Mouse (Mus musculus) kidney, postnatal 0 days (tissue): ENCODE data around the gene Zdhhc14. TPM values are rescaled to one million over a fixed set of nuclear protein-coding genes. Genes with fewer than 3 reads are reported as not detected.

Experiments
- ATAC-seq: fragments of 200-750 bp; cut with Nextera tagmentation; replicated peaks from 2 replicates; pipeline ENCODE4 v1.8.0; 2017; ENCODE audit warnings: low read depth, moderate number of reproducible peaks, moderate TSS enrichment, moderate library complexity; ENCODE audit not compliant: low FRiP score
- DNase-seq: peaks from one replicate; pipeline ENCODE4 v3.0.0-alpha.2; 2016; ENCODE audit warnings: low spot score
- H3K27ac ChIP-seq: fragments of 300-500 bp; sonication (generic); 2 replicates; pipeline ENCODE4 v1.5.1; 2014; ENCODE audit warnings: mild to moderate bottlenecking
- H3K27me3 ChIP-seq: fragments of 300-500 bp; sonication (generic); 2 replicates; pipeline ENCODE4 v1.6.1; 2014; ENCODE audit warnings: low read length, mixed read lengths; ENCODE audit not compliant: insufficient read depth
- H3K36me3 ChIP-seq: fragments of 300-500 bp; sonication (generic); 2 replicates; pipeline ENCODE4 v1.6.1; 2014; ENCODE audit warnings: low read length, mixed read lengths; ENCODE audit not compliant: insufficient read depth
- H3K4me1 ChIP-seq: fragments of 300-500 bp; sonication (generic); replicated peaks from 2 replicates; pipeline ENCODE4 v1.6.1; 2014; ENCODE audit warnings: antibody characterized with exemption, low read length, mixed read lengths; ENCODE audit not compliant: insufficient read depth
- H3K4me2 ChIP-seq: fragments of 300-500 bp; sonication (generic); 2 replicates; pipeline ENCODE4 v1.6.1; 2014; ENCODE audit warnings: mild to moderate bottlenecking, low read length, moderate library complexity, mixed read lengths
- H3K4me3 ChIP-seq: fragments of 300-500 bp; sonication (generic); replicated peaks from 2 replicates; pipeline ENCODE4 v1.5.1; 2014; ENCODE audit warnings: low read depth, low read length
- H3K9ac ChIP-seq: fragments of 300-500 bp; sonication (generic); 2 replicates; pipeline ENCODE4 v1.6.1; 2014; ENCODE audit warnings: low read depth, low read length
- H3K9me3 ChIP-seq: fragments of 300-500 bp; sonication (generic); replicated peaks from 2 replicates; pipeline ENCODE4 v1.6.1; 2016; ENCODE audit warnings: low read length, inconsistent platforms, mixed read lengths
- CTCF ChIP-seq: IDR thresholded peaks from 2 replicates; pipeline ENCODE4 v1.5.1; 2016; ENCODE audit warnings: antibody characterized with exemption, low read depth, mild to moderate bottlenecking, moderate library complexity
- WGBS: fragments of 180-500 bp; shearing (Covaris S2); extraction: QIAGEN DNeasy Blood & Tissue Kit; methylation state at CpG from one replicate; pipeline ENCODE4 v1.1.7; 2014; 5-methylcytosine and 5-hydroxymethylcytosine counted together
- polyA plus RNA-seq: library from polyadenylated mRNA; unstranded; fragments of >200 nt; fragmentation: Nextera tagmentation; extraction: Ambion mirVana; gene quantifications from 2 replicates; pipeline ENCODE4 v1.2.1, GENCODE M21; 2015

Gene Zdhhc14
- polyA plus RNA-seq, 1 experiment from 2014 or later = 5.3 TPM

DNA sequence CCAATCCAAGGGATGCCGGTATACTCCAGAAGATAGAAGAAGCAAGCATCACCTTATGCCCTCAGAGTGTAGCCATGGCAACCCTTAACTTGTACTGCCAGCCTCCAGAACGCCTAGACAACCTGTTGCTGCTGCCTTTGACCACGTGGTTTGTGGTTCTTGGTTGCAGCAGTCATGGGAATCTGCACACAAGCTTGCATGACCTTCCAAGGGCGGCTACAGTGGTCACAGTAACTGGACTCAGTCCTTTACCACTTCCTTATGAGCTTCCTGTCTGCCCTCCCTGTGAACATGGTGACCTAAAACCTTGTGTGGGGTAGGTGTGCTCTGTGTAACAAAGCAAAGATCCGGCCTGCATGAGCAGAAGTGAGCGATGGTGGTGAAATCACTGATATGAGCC is 109.6 kb downstream of the Zdhhc14 start:
- no peaks in the 10 kb centered on the region for H3K27me3 ChIP-seq
- no peak overlapping the region for H3K4me3 ChIP-seq
- H3K36me3 ChIP-seq = no peaks in the 10 kb centered on the region
- DNase-seq = no peak
- no peak overlapping the region for H3K9ac ChIP-seq
- TF ChIP-seq CTCF = no peak
- no peak for ATAC-seq
- H3K9me3 ChIP-seq = no peaks in the 10 kb centered on the region
- no peak overlapping the region for H3K4me2 ChIP-seq
- H3K4me1 ChIP-seq = peaks cover 16% of the 10 kb centered on the region
- H3K27ac ChIP-seq = no peak overlapping the region
- 71% methylated on average over 6 of the region's 6 CpGs for WGBS

DNA sequence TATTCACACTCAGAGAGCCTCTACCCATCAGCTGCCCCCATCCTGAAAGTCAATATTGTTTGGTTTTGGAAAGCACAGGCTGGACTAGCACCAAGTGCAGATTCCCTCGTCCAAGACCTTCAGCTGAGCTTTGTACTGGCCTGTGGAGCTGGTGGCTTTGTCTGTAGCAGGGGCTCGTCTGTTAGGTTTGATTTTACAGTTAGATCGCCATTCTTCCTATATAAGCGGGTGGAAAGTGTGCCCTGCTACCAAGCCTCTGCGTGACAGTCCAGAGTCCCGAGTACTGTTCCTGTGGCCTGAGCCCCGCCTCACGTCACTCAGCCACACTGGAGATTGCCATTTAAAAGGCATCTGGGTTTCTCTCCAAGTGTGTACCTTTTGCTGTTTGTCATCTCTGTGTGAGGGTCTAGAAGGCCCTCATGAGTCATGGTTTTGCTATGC is 113.8 kb downstream of the Zdhhc14 start:
- 67% methylated on average over 8 of the region's 8 CpGs for WGBS
- no peak overlapping the region for H3K4me2 ChIP-seq
- no peaks in the 10 kb centered on the region for H3K36me3 ChIP-seq
- 0 out of 2 replicates have a peak, but pooled peaks cover 3% of the 10 kb centered on the region for H3K4me1 ChIP-seq
- H3K27ac ChIP-seq = no peak overlapping the region
- DNase-seq = no peak
- no peaks in the 10 kb centered on the region for H3K27me3 ChIP-seq
- ATAC-seq = no peak
- H3K9me3 ChIP-seq = no peaks in the 10 kb centered on the region
- no peak overlapping the region for H3K9ac ChIP-seq
- no peak for TF ChIP-seq CTCF
- no peak overlapping the region for H3K4me3 ChIP-seq

DNA sequence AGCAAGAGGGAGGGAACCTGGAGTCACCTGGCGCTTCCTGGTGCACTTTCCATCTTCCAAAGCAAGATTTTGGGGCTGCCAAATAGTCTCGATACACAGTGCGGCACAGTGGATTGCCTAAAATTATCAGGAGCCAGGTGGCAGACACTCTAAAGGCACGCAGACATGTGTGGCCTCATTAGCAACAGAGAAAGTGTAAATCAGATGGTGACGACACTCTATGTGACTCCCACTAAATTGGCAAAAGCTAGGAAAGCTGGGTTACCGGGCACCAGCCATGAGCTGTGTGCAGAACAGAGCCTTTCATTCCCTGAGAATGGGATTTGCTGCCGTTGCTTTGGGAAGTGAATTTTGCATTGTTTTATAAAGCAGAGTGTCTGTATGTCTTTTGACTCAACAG is 115.0 kb downstream of the Zdhhc14 start:
- no peaks in the 10 kb centered on the region for H3K9me3 ChIP-seq
- 82% methylated on average over 7 of the region's 7 CpGs for WGBS
- no peak overlapping the region for H3K4me2 ChIP-seq
- H3K27ac ChIP-seq = no peak overlapping the region
- no peaks in the 10 kb centered on the region for H3K36me3 ChIP-seq
- no peak overlapping the region for H3K9ac ChIP-seq
- ATAC-seq = no peak
- DNase-seq = no peak
- no peaks in the 10 kb centered on the region for H3K4me1 ChIP-seq
- H3K27me3 ChIP-seq = no peaks in the 10 kb centered on the region
- no peak overlapping the region for H3K4me3 ChIP-seq
- no peak for TF ChIP-seq CTCF

DNA sequence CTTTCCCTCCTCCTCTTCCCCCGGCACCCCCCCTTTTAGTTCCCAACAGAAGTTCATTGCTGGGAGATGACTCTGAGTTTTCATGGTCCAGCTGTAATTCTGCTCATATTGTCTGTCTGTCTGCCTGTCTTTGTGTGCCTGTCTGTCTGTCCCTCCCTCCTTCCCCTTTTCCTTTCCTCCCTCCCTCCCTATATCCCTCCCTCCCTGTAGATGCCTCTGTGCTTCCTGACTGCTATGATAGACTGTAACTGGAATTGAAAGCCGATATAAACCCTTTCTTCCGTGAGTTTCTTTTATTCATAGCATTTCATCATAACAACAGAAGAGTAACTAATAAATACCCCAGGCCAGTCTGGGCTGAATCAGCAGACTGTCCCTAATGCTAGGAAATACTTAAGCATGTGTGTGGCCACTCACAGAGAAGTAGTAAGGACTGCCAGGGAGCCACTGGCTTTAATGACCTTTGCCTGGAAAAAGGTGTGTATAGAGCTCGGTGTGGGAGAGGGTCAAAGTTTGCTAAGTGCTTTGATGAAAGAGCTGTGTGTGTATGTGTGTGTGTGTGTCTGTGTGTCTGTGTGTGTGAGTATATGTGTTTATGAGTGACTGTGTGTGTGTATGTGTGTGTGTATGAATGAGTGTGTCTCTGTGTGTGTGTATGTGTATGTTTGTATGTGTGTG is 117.7 kb downstream of the Zdhhc14 start:
- no peaks in the 10 kb centered on the region for H3K36me3 ChIP-seq
- no peaks in the 10 kb centered on the region for H3K27me3 ChIP-seq
- ATAC-seq (peak; percentile 65), DNase-seq (no peak)
- H3K27ac ChIP-seq = no peak overlapping the region
- H3K4me1 ChIP-seq = peaks cover 4% of the 10 kb centered on the region; the same call in 1 of the 2 replicates
- H3K4me3 ChIP-seq = no peak overlapping the region
- no peak overlapping the region for H3K9ac ChIP-seq
- H3K9me3 ChIP-seq = no peaks in the 10 kb centered on the region
- no peak overlapping the region for H3K4me2 ChIP-seq
- no peak for TF ChIP-seq CTCF
- WGBS = 74% methylated on average over 4 of the region's 4 CpGs

DNA sequence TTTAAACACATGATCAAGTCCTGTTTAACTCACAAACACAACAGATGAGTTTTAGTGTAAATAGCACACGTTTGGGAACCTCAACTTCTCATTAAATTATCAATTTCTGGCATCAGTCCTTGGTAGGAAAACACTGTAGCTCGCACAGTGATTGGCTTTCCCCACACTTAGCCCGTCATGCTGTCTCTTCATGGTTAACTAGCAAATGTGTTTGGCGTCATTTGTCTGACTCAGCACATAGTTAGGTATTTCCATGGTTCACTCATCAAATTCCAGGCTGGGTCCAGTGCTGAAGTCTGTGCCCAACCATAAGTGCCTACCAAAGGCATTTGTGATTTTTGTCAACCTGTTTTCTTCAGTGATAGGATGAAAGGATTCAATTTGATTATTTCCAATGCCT is 119.9 kb downstream of the Zdhhc14 start:
- Histone ChIP-seq H3K4me1 (peaks cover 4% of the 10 kb centered on the region; the same call in 1 of the 2 replicates), H3K27ac (0 out of 2 replicates have a peak overlapping the region, but pooled peaks have one; percentile 6), H3K9me3 (0 out of 2 replicates have a peak, but pooled peaks cover 4% of the 10 kb centered on the region), H3K9ac (no peak overlapping the region), H3K4me2 (no peak overlapping the region), H3K4me3 (no peak overlapping the region), H3K27me3 (no peaks in the 10 kb centered on the region), H3K36me3 (no peaks in the 10 kb centered on the region)
- no peak for TF ChIP-seq CTCF
- peak; percentile 81 for ATAC-seq
- WGBS = 50% methylated on average over 4 of the region's 4 CpGs
- no peak for DNase-seq

DNA sequence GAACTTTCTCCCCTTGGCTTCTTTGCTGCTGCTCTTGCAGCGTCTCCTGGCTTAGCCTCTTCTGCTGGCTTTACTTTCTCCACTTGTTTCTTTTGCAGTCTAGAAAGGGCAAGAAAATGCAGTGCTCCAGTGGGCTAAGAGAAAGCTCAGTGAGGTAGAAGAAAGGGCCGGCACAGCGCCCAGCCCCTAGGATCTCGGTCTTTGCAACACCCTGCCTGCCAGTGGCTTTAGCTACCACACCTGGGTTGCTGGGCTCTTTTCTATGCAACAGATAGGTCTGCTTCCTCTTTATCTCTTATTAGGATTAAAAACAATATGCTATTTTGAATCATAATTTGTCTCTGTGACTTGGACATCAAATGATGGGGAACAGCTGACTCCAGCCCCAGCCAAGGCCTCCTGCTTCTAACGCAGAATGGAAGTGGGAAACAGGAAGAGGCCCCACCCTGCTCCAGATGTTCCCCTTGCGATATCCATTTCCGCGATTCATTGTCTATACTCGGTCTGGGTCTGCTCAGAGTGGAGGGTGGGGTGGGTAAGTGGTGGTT is 122.5 kb downstream of the Zdhhc14 start:
- Histone ChIP-seq H3K9me3 (0 out of 2 replicates have a peak, but pooled peaks cover 4% of the 10 kb centered on the region), H3K4me3 (no peak overlapping the region), H3K27me3 (no peaks in the 10 kb centered on the region), H3K27ac (peak overlapping the region; percentile 62), H3K36me3 (no peaks in the 10 kb centered on the region), H3K4me1 (peaks cover 4% of the 10 kb centered on the region; the same call in 1 of the 2 replicates), H3K4me2 (no peak overlapping the region), H3K9ac (no peak overlapping the region)
- DNase-seq (peak; percentile 69), ATAC-seq (no peak)
- 51% methylated on average over 9 of the region's 9 CpGs for WGBS
- no peak for TF ChIP-seq CTCF
